Mouse (Mus musculus) common myeloid progenitor, adult 5-6 weeks (primary cell): ENCODE data around the gene Abcb9. TPM values are rescaled to one million over a fixed set of nuclear protein-coding genes. Genes with fewer than 3 reads are reported as not detected.

ENCODE experiments used
- ATAC-seq: replicated peaks from 2 replicates; pipeline ENCODE4 v1.8.0; 2016; ENCODE audit warnings: low read depth, mild to moderate bottlenecking, moderate TSS enrichment, inconsistent platforms; ENCODE audit not compliant: poor library complexity, severe bottlenecking
- total RNA-seq: library from RNA; stranded (forward); fragments of 200-1000, 187-1606 nt; gene quantifications from 2 replicates; pipeline ENCODE4 v1.2.3, GENCODE M21; 2017

Gene Abcb9
- total RNA-seq, 1 experiment from 2014 or later: 0.87 TPM

DNA sequence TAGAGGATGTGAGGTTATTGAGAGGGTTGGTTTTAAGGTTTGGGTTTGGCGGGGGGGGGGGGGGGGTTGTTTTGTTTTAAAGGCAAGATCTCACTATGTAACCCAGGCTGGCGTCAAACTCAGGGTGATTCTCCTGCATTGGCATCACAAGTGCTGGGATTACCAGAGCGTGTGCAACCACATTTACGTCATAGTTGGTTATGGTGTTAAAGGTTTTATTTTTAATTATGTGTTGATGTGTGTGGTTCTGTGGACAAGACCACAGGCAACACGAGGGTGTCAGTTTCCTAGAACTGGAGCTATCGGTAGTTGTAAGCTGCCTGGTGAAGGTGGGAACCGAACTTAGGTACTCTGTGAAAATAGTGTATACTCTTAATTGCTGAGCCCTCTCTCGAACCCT, 59.8 kb downstream of the Abcb9 start:
- no peak for ATAC-seq

DNA sequence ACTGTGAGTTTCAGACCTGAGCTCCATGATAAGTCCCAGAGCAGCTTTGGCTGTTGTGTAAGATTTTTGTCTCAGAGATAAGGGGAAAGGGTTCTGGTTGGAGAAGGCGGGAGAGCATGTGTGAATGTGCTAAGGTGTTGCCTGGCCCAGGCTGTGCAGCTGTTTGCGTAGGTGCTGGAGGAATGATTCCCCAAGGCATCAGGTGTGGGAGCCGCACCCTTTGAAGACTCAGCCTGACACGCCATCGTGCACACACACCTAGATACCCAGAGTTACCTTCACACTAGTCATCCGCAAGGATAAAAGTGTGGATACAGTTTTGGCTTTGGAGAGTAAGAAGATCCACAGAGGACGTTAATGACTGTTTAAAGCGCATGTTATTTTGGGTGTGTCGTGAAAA, 60.2 kb downstream of the Abcb9 start:
- no peak for ATAC-seq

DNA sequence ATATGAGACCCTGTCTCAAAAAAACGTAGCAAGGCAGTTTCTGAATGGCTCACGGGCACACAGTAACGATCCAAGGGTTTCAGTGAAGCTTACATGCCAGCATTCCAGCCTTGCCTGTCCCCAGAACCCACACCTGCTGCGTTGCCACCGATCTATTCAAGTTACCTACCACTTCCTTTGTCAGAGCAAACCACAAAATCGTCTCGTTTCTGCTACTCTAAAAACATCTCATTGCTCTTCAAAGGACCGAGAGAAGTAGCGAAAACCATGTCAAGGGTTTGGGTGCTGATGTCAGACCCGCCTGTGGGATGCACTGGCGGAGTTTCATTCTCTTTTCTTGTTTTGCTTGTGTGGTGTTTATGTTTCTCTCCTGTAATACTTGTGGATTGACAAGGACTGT, 61.1 kb downstream of the Abcb9 start:
- no peak for ATAC-seq

DNA sequence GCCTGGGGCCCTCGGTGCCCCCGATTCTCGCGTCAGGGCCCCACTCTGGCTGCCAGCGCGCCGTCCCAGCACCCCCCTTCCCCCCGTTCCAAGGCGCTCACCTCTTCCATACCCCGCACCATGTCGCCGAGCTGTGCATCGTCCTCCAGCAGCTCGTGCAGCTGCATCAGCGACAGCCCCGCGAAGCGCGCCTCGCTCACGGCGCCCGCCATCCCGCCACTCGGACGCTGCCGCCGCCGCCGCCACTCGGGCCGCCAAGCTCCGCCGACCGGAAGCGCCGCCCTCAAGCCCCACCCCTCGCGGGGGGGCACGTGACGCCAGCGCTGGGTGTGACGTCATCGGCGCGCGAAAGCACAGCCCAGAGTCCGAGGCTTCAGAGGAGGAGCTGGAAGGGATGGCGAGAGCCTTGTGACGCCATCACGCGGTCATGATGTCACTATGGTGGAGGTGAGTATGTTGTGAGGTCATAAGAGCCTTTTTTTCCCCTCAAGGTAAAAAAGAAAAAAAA, 63.5 kb downstream of the Abcb9 start, which contains the start of gene Vps37b:
TSS of gene Vps37b (minus strand) at position 270 of the 508 bp plus-strand sequence.
- ATAC-seq: peak; percentile 61

DNA sequence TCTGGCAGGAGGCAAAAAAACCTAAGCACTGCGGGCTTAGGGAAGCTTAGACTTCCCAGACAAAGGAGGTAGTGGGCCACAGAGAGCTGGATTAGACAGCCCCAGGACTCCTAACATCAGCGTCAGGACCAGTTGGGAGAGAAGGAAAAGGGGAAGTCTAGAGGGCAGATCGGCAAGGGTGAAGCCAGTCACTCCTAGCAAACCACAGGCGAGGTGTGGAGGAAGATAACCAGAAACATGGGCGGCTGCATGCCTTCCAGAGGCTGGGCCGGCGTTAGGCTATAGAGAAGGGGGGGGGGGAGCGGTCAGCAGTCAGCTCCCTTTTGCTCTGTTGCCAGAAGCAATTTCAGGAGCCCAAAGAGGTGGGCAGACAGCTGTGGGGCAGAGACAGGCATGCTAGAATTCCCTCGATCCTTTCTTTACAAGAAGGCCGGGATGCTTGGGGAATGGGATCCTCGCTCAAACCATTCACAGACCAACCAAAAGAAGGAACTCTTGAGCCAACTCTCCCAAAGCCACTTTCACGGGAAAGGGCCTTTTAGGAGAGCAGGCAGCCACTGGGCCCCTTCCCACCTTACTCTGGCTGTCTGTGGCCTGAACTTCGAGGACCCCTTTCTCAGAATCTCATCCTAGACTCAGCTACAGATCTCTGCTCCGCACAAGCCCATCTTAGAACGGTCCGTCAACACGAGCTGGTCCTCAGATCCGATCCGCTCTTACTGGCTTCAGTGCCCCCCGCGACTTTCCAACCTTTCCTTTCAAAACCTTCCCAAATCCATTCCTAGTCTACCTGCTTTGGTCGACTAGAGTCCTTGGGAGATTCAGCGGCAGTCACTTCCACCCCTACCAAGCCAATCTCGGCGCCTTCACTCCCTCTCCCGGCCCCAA, 64.3 kb downstream of the Abcb9 start:
- ATAC-seq: peak; percentile 76

DNA sequence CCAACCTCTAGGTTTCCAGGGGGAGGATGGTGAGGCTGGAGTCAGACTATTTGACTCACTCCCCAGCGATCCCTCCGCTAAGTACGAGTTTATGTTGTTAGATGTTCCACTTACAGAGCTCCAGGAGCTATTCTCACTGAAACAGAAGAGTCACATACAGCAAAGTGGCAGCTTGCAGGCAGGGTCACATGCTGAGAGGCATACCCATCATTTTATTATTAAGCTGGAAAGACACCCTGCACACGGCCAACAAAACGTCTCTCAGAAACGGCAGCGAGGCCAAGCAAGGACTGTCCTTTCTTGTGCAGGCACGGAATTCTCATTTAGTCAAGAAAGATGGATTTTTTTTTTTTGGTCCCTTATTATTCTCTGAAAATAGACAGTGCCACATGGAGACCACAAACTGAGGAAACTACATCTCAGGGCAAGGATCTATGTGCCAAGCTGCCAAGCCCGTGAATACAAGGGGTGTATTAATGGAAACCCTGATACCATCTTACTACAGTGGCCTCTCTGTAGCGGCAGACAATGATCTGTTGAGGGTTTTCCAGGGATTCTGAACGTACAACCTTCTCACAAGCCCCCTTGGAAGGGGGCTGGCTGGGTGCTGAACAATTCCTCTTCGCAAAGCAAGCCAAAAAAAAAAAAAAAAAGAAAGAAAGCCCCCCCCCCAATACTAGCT, 65.1 kb downstream of the Abcb9 start:
- no peak for ATAC-seq

DNA sequence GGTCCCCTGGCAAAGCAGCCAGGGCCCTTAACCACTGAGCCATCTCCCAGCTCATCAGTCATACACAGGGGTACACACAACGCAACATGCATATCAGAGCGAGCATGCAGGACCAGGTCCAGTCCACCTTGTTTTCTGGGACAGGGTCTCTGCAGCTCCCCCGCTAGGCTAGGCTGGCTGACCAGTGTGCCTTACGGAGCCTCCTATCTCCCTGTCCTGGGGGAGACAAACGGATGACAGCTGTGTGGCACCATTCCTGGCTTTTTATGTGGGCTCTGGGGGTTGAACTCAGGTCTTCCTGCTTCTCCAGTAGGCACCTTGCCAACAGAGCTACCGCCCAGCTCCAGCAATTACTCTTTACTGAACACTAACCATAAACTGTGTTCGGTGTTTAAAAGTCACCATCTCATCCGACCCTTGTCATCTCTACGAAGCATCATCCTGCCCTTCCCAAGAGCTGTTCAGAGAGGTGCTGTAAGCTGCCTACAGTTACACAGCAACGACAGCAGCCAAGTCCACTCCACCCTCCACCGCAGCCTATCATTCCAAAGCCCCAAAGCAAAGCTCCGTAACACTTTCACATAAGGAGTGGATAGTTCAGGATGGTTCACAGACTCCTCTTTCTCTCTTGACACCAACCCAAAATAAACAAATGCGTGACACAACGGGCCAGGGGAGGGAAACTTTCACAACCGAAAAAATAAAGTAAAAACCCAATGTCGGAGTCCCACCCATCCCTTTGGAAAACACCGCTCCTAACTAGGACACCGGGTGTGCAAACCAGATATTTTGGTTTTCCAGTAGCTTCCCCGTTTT, 66.2 kb downstream of the Abcb9 start:
- no peak for ATAC-seq

DNA sequence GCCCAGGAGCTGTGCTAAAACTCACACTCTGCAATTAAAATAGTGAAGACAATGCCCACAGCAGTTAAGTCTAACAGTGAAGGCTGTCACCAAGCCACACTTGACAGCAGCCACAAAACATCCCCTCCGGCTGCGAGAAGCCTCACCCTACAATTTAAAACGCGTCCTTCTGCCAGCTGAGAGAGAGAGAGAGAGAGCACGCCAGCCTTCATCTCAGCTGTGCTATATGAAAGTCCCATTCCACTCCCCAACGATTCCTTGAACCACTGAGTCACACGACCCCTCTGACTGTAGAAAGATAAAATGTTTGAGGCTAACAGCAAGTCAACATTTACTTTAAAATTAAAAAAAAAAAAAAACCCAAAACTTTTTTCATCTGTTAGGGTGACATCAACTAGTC, 66.9 kb downstream of the Abcb9 start:
- no peak for ATAC-seq

DNA sequence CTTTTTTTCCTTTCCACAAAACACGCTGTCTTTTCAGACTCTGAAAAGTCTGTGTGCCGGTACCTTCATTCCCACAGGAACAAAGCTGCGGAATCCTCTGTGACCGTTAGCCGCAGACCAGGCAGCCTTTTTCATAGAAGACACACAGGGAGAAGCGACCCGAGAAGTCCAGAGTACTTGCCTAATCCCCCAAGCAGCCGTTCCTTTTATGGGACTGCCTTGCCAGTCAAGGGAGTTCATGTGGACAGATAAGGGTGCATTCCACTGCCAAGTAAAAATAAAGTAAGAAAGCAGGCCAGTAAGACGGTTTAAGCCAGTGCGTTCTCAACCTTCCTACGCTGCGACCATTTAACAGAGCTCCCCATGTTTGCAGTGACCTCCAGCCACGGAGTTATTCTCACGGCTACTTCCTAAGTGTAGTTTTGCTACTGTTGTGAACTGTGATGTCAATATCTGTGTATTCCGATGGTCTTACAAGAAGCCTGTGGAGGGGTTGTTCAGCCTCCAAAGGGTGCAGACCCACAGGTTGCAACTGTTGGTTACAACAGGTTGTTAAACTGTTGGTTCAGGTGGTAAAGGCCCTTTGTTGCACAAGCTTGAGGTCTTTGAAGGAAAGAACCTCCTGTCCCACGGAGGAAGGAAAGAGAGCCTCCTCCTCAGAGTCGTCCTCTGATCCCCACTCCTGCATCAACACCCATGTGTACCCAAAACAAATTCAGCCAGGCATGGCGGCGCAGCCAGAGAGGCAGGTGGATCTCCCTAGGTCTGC, 67.7 kb downstream of the Abcb9 start:
- ATAC-seq: no peak

DNA sequence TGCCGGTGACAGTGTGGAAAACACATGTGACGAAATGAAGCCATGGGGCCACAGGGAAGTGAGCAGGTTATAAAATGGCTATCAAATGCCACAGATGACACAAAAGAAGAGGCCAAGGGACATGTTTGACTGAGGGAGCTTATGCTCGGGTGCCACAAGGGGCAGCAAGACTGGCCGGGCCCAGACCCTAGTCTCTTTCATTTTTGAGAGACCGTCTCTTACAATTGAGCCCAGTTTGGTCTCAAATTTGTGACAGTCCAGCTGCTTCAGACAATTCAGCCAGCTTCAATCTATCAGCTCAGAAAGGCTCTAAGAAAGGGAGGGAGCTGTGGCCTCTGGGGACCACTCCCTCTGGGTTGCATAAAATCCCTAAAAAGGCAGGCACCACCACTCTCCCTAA, 69.0 kb downstream of the Abcb9 start:
- no peak for ATAC-seq

DNA sequence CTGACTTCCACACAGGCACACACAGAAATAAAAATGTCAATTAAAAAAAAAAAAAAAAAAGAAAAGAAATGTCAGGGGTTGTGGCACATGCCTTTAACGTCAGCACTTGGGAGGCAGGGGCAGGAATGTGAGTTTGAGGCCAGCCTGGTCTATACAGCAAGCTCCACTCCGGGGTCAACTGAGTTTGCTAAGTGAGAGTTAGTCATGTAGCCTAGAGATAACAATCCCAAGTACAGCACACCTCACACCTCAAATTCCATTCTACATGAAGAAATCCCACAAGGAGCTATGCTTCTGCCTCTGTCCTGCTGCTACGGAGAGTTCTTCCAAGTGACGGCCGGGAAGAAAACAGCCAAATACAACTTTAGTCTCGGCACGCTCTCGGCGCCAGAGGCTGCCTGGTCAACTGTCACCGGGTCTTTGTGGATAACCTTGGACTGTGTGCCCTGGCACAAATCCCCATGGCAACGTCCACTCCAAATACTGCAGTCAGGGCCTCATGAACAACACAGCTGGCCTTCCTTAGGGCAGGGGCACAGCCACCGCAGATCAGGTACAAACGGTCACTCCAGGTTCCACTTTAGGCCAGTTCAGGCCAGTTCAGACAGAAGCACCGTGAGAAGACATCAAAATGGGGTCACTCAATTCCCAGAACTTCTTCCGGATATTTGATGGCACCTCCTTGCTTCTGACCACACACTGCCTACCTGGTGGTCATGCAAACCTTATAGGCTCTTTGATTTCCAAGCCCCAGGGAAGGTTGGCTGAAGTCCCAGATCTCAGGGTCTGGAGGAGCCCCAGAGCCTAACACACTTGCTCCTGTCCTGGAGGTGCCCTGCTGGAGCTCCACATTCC, 69.8 kb downstream of the Abcb9 start:
- no peak for ATAC-seq

DNA sequence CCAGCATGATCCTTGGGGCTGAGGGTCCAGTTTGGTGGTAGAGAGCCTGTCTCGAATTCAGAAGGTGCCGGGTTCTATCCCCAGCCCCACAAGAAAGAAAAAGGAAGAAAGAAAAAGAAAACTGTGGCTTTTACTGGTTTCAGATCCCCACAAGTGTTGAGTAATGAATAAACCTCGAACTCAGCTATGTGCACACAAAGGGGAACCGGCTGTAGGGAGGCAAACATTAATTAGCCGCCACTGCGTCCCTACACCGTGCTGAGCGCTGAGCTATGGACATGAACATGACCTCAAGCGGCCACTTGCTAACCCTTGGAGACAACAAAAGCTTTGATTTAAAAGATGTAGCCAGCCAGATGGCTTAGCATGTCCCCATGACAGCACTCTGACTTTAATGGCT, 70.5 kb downstream of the Abcb9 start:
- peak; percentile 37 for ATAC-seq

DNA sequence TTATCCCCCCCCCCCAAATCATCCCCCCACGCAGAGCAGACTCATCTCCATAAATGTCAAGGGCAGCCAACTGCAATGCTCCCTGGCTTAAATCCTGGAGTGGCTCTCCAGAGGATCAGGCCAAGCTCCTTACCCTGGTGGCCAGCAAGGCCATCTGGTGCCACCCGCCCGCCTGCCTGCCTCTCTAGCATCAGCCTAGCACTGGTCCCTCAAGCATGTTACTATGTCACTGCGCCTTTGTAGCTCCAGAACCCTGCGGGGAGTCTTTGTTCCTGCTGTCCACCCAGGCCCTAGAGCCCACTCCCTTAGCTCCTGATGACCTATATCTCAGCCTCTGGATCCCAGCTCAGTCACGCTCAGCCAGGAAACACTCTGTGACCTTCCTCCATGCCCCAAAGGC, 70.9 kb downstream of the Abcb9 start:
- no peak for ATAC-seq

DNA sequence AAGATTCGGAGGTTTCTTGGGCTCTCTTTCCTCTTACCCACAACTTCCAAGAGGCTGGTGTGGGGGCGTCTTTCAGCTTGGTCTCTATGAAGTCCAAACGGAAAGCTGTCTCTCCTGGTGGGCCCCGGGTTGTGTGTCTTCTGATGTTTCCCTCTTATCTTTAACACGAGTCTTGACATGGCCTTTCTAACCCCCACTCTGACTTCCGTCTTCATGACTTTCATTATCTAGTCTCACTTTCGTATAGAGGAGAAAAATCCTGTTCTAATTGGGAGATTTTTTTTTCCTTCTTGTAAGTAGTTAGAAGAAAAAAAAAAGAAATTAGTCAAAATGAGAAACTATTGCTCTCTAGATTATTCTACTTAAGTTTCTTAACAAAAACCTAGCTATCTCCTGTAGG, 73.2 kb downstream of the Abcb9 start:
- peak; percentile 17; the same call in 1 of the 2 replicates for ATAC-seq

DNA sequence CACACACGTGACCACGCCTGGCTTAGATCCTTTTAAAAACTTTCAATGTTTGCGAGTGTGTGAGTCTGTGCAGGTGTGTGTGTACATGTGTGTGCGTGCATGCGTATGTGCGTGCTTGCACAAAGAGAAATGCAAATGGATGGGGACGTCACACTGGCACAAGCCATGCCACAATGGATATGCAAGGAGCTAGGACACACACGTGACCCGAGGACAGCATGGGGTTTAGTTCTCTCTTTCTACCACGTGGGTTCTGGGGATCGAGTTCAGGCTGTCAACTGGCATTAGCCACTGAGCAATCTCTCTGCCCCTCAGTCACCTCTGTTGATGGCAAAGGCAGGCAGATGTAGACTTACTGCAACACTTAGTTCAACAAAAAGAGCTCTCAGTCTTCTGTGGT, 73.9 kb downstream of the Abcb9 start:
- ATAC-seq: no peak

DNA sequence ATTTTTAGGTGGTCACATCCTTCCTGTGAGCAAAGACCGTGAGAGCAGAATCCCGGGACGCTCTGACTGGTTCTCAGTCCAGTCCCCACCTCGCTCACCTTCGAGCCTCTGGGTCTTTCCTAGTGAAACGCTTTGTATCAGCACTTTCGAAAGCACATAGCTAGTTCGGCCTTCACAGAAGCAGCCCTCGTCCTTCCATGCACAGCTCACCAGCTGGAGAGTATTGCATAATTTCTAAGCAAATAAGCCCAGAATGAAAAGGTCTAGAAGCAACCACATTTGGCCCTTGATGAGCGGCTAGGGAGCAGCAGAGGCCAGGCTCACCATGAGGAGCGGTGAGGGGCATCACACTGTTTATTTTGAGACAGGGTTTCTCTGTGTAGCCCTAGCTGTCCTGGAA, 74.5 kb downstream of the Abcb9 start:
- ATAC-seq: no peak

DNA sequence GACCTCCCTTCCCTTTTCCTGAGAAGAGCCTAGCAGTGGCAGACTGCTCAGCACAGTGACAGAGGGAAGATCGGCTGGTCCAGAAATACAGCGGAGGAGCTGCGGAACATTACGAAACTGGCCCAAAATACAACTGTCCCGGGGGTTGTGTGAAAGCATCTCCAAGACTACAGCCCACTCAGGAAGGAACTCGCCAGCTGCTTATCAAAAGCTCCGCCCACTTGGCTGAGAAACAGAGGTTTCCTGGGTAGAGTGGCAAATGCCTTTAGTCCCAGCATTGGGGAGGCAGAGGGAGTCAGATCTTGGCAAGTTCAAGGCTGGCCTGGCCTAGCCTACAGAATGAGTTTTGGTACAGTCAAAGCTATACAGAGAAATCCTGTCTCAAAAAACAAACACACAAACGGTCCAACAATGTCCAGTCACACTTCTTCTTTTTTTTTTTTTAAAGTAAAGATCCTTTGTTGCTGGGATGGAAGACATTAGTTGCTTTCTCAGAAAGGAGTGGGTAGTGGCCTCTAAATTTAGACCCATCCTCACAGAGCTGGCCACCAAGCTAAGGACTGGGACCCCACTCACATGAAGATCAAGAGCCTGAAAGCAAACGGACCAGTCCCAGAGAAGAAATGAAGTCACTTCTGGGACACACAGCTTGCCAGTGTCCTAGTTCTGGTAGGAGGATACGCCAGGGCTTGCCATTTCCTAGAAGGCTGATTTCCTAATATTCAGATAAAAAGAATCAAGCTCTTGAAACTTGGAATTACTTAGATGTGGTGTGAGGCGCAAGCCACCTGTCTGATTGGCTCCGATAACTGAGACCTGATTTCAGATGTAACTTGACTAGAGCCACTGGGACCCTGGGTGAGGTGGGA, 76.0 kb downstream of the Abcb9 start:
- ATAC-seq: peak; percentile 77

DNA sequence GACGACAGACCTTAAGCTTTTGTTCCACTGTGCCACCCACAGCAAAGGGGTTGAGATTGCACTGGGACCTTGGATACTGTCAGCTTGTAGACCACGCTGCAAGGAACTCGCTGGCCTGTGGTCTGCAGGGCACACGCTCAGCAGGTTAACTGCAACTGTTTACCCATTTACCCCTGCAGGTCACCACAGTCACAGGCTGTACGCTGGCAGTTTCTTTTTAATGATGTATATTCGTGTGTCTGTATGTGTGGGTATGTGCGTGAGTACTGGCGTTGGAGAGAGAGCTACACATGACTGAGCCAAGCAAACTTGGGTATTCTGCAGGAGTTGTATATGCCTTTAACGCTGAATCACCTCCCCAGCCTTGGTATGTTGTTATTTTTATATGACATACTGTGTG, 76.9 kb downstream of the Abcb9 start:
- ATAC-seq: no peak
